In the genomic region with DNA sequence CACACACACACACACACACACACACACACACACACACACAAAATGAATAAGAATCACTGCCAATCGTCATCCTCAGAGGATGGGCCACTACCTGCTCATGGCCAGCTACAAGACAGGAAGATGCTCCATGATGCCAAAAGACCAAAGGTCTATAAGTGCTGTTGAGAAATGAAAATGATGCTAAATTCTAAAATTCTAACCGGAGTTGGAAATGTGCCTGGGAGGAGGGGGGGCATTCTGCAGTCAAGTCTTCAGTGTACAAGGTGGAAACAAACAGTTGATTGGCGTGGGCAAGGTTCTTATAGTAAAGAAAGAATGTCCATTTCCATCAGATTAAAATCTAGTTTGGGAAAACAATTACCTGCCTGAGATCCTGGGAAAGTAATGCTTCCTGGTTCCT, we compare ENCODE assay signal across 13 mouse cellular contexts.
A peak's percentile ranks its signal among the peaks of the same experiment; 100 is the strongest.
DNase-seq lines count a peak whose midpoint lies in the region; ATAC-seq lines count a peak whose summit lies in the region.
"Had no signal": no experiment of that assay in that cellular context is flagged by ENCODE, and none has a peak within 500 bp of the region (broad histone marks: within the 10 kb centered on the region; RNA-seq: fewer than 3 reads in every experiment).

No protein-coding gene starts in this region.

- no peaks in the 10 kb centered on the region for H3K27me3 ChIP-seq in embryonic facial prominence, embryonic 14.5 days (replicated peaks; ENCODE audit: control insufficient read depth, insufficient read depth, low read length)
- H3K27me3 ChIP-seq in kidney, embryonic 14.5 days (ENCODE audit: control insufficient read depth, insufficient read depth, low read length), result no peaks in the 10 kb centered on the region
- no peaks in the 10 kb centered on the region for H3K27me3 ChIP-seq in midbrain, embryonic 13.5 days
- H3K27me3 ChIP-seq: limb, embryonic 15.5 days had no signal

- no peaks in the 10 kb centered on the region for H3K36me3 ChIP-seq in embryonic facial prominence, embryonic 14.5 days (ENCODE audit: control insufficient read depth, insufficient read depth, low read length)
- no peaks in the 10 kb centered on the region for H3K36me3 ChIP-seq in kidney, embryonic 14.5 days (ENCODE audit: control insufficient read depth, insufficient read depth, low read length)
- no peaks in the 10 kb centered on the region for H3K36me3 ChIP-seq in midbrain, embryonic 13.5 days
- H3K36me3 ChIP-seq: limb, embryonic 15.5 days had no signal

- H3K4me2 ChIP-seq in embryonic facial prominence, embryonic 14.5 days (ENCODE audit: low read depth, low read length), result no peak overlapping the region
- no peak overlapping the region for H3K4me2 ChIP-seq in kidney, embryonic 14.5 days (replicated peaks; ENCODE audit: low read depth, low read length)
- H3K4me2 ChIP-seq in midbrain, embryonic 13.5 days (replicated peaks), result no peak overlapping the region
- H3K4me2 ChIP-seq: limb, embryonic 15.5 days had no signal

- H3K9ac ChIP-seq in embryonic facial prominence, embryonic 14.5 days (ENCODE audit: low read depth, low read length), result no peak overlapping the region
- H3K9ac ChIP-seq in kidney, embryonic 14.5 days (ENCODE audit: low read depth, low read length), result no peak overlapping the region
- no peak overlapping the region for H3K9ac ChIP-seq in midbrain, embryonic 13.5 days (replicated peaks)
- H3K9ac ChIP-seq: limb, embryonic 15.5 days; liver, postnatal 0 days had no signal

- peak; percentile 63 for DNase-seq in heart, adult 11 months
- no peak for DNase-seq in heart, postnatal 10 days
- DNase-seq in embryonic facial prominence, embryonic 14.5 days (ENCODE audit: low spot score), result no peak
- no peak for DNase-seq in left cerebral cortex, adult 8-10 months (ENCODE audit: low spot score in 2 of 2)
- DNase-seq: cerebellum, adult 9-11 months; liver, postnatal 0 days; right cerebral cortex, postnatal 14 days; thymus, postnatal 4 days had no signal

- peak overlapping the region; percentile 48; the same call in 1 of the 2 replicates for H3K27ac ChIP-seq in embryonic facial prominence, embryonic 14.5 days (replicated peaks; ENCODE audit: low read depth, low read length)
- H3K27ac ChIP-seq in kidney, embryonic 14.5 days (ENCODE audit: low read depth, low read length), result peak overlapping the region; percentile 81
- peak overlapping the region; percentile 26; the same call in 1 of the 2 replicates for H3K27ac ChIP-seq in midbrain, embryonic 13.5 days

- WGBS in embryonic facial prominence, embryonic 14.5 days, result 78% methylated on average over 3 of the region's 3 CpGs
- 75% methylated on average over 3 of the region's 3 CpGs for WGBS in kidney, embryonic 14.5 days
- WGBS in midbrain, embryonic 13.5 days, result 41% methylated on average over 3 of the region's 3 CpGs

- 0 out of 2 replicates have a peak, but pooled peaks cover 9% of the 10 kb centered on the region for H3K4me1 ChIP-seq in embryonic facial prominence, embryonic 14.5 days (ENCODE audit: control insufficient read depth, insufficient read depth, low read length)
- H3K4me1 ChIP-seq in kidney, embryonic 14.5 days (ENCODE audit: control insufficient read depth, insufficient read depth, low read length), result peaks cover 20% of the 10 kb centered on the region
- peaks cover 20% of the 10 kb centered on the region for H3K4me1 ChIP-seq in midbrain, embryonic 13.5 days (replicated peaks)

- no peak for ATAC-seq in embryonic facial prominence, embryonic 14.5 days (ENCODE audit: low read depth)
- ATAC-seq in kidney, embryonic 14.5 days (ENCODE audit: low FRiP score, low TSS enrichment), result no peak
- no peak for ATAC-seq in midbrain, embryonic 13.5 days
- ATAC-seq in megakaryocyte-erythroid progenitor cell, adult 5-6 weeks (replicated peaks; ENCODE audit: low FRiP score, low TSS enrichment, poor library complexity, severe bottlenecking), result no peak
- no peak for ATAC-seq in erythroid progenitor cell, adult 5-6 weeks (replicated peaks; ENCODE audit: low FRiP score, poor library complexity, severe bottlenecking)
- ATAC-seq: liver, postnatal 0 days had no signal

- H3K4me3 ChIP-seq in embryonic facial prominence, embryonic 14.5 days (ENCODE audit: low read depth, low read length), result no peak overlapping the region
- H3K4me3 ChIP-seq in kidney, embryonic 14.5 days (ENCODE audit: low read length), result no peak overlapping the region
- H3K4me3 ChIP-seq in midbrain, embryonic 13.5 days (replicated peaks), result no peak overlapping the region
- H3K4me3 ChIP-seq: limb, embryonic 15.5 days had no signal

- intact Hi-C loops in heart, postnatal 10 days (cut with DNase I), result no loop called here

- no peaks in the 10 kb centered on the region for H3K9me3 ChIP-seq in embryonic facial prominence, embryonic 14.5 days (ENCODE audit: control insufficient read depth, low read length)
- no peaks in the 10 kb centered on the region for H3K9me3 ChIP-seq in kidney, embryonic 14.5 days (ENCODE audit: control insufficient read depth, low read length)
- no peaks in the 10 kb centered on the region for H3K9me3 ChIP-seq in midbrain, embryonic 13.5 days
- H3K9me3 ChIP-seq: limb, embryonic 15.5 days had no signal

Comparison
In these comparisons a context has a peak if more than half of its experiments do, and no peak if none do; other contexts are left out.
1. H3K27ac ChIP-seq: peak in every context shown above with its lines; median percentile 81 in kidney, embryonic 14.5 days; 48 in embryonic facial prominence, embryonic 14.5 days; 26 in midbrain, embryonic 13.5 days.